In the genomic region with DNA sequence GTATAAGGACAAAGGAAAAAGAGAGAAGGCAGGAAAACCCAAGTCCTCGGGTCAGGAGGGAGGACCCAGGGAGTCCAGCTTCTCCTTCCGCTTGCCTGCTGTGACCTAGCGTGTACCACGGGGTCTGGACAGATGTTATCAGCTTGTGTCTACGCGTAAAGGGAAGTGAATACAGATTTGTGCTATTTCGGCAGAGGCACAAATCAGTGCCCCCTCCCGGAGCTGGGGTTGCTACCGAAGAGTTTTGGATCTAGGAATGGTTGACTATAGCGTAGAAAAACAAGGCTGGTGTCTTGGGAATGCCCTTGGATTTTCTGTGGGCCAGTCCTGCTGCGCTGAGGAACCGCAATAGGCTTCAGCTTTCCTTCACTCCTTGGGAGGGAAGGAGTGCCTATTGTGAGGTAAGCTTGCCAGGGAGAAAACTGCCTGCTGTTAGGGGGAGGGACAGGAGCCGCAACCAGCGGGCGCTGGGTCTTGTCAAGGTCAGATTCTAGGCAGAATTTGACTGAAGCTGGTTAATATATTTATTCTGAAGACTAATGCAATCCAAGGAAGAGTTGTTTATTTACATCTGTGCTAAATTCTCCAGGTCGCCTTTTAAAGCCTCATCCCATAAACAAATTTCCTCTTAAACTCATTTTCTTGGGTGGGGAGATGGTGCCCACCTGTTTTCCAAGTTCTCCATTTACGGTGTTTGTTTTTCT, we compare ENCODE assay signal across 8 mouse cellular contexts. TPM values are rescaled to one million over a fixed set of nuclear protein-coding genes. Genes with fewer than 3 reads are reported as not detected.
DNase-seq lines count a peak whose midpoint lies in the region; ATAC-seq and TF ChIP-seq lines count a peak whose summit lies in the region.

No protein-coding gene starts in this region.

- no peaks in the 10 kb centered on the region for H3K79me2 ChIP-seq in myocyte (ENCODE audit: control insufficient read depth, insufficient read depth)

- no peaks in the 10 kb centered on the region for H3K9me3 ChIP-seq in embryonic facial prominence, embryonic 12.5 days
- H3K9me3 ChIP-seq in heart, embryonic 11.5 days (replicated peaks; ENCODE audit: control insufficient read depth, low read length): no peaks in the 10 kb centered on the region
- no peaks in the 10 kb centered on the region for H3K9me3 ChIP-seq in liver, embryonic 14.5 days (ENCODE audit: control insufficient read depth, low read length)

- 3% methylated on average over 17 of the region's 17 CpGs for WGBS in embryonic facial prominence, embryonic 12.5 days
- 2% methylated on average over 17 of the region's 17 CpGs for WGBS in heart, embryonic 11.5 days (ENCODE audit: insufficient replicate concordance)
- 2% methylated on average over 17 of the region's 17 CpGs for WGBS in liver, embryonic 14.5 days (ENCODE audit: insufficient replicate concordance)

- peak; percentile 80; the same call in 1 of the 2 replicates for ATAC-seq in embryonic facial prominence, embryonic 12.5 days (ENCODE audit: insufficient number of reproducible peaks, insufficient read depth, low FRiP score, low TSS enrichment)
- ATAC-seq in heart, embryonic 11.5 days (replicated peaks; ENCODE audit: insufficient number of reproducible peaks, low FRiP score, low TSS enrichment): peak; percentile 74
- peak; percentile 28; the same call in 1 of the 2 replicates for ATAC-seq in liver, embryonic 14.5 days (ENCODE audit: insufficient read depth)

- TF ChIP-seq EP300 in liver, embryonic 14.5 days (IDR thresholded peaks at IDR 0.05; ENCODE audit: low read depth): no peak

- H3K27ac ChIP-seq in embryonic facial prominence, embryonic 12.5 days: peak overlapping the region; percentile 84
- H3K27ac ChIP-seq in heart, embryonic 11.5 days (ENCODE audit: low read depth, low read length): peak overlapping the region; percentile 75
- no peak overlapping the region for H3K27ac ChIP-seq in liver, embryonic 14.5 days
- H3K27ac ChIP-seq in testis, adult 2 months (ENCODE audit: control insufficient read depth, insufficient read depth, low read depth, low read length): peak overlapping the region; percentile 52; the same call in 1 of the 2 replicates

- no peaks in the 10 kb centered on the region for H3K27me3 ChIP-seq in embryonic facial prominence, embryonic 12.5 days
- no peaks in the 10 kb centered on the region for H3K27me3 ChIP-seq in heart, embryonic 11.5 days (ENCODE audit: control insufficient read depth, insufficient read depth, low read length)
- H3K27me3 ChIP-seq in liver, embryonic 14.5 days (ENCODE audit: control insufficient read depth, insufficient read depth, low read length): no peaks in the 10 kb centered on the region; the same call in 1 of the 2 replicates
- no peaks in the 10 kb centered on the region for H3K27me3 ChIP-seq in myocyte (ENCODE audit: control insufficient read depth, insufficient read depth, insufficient read length)
- H3K27me3 ChIP-seq in testis, adult 2 months (ENCODE audit: control insufficient read depth, insufficient read depth, low read length): no peaks in the 10 kb centered on the region

- 0 out of 2 replicates have a peak overlapping the region, but pooled peaks have one; percentile 19 for H3K9ac ChIP-seq in embryonic facial prominence, embryonic 12.5 days
- peak overlapping the region; percentile 64 for H3K9ac ChIP-seq in heart, embryonic 11.5 days (ENCODE audit: low read depth, low read length)
- no peak overlapping the region for H3K9ac ChIP-seq in liver, embryonic 14.5 days (replicated peaks)

- TF ChIP-seq CTCF in liver, embryonic 14.5 days (IDR thresholded peaks at IDR 0.05; ENCODE audit: low read depth): no peak
- TF ChIP-seq CTCF in testis, adult 2 months (IDR thresholded peaks at IDR 0.05; ENCODE audit: control insufficient read depth, insufficient read depth, insufficient replicate concordance, low read depth, low read length): no peak

- no peak for TF ChIP-seq POLR2A in myocyte (IDR thresholded peaks at IDR 0.05; ENCODE audit: insufficient read length, low read depth)
- no peak for TF ChIP-seq POLR2A in testis, adult 2 months (IDR thresholded peaks at IDR 0.05; ENCODE audit: control insufficient read depth, low read depth, low read length)

- peak overlapping the region; percentile 53 for H3K4me2 ChIP-seq in embryonic facial prominence, embryonic 12.5 days (replicated peaks)
- peak overlapping the region; percentile 58 for H3K4me2 ChIP-seq in heart, embryonic 11.5 days
- H3K4me2 ChIP-seq in liver, embryonic 14.5 days (ENCODE audit: low read depth): peak overlapping the region; percentile 39
- H3K4me2 ChIP-seq in myocyte (ENCODE audit: low read depth): peak overlapping the region; percentile 84

- H3K4me3 ChIP-seq in embryonic facial prominence, embryonic 12.5 days: peak overlapping the region; percentile 28
- peak overlapping the region; percentile 36 for H3K4me3 ChIP-seq in heart, embryonic 11.5 days (ENCODE audit: low read depth, low read length)
- H3K4me3 ChIP-seq in liver, embryonic 14.5 days (ENCODE audit: insufficient read depth in 1 of 2, low read depth in 2 of 2, low read length in 2 of 2): peak overlapping the region; percentile 12 to 24; a peak in 3 of 4 replicates
- peak overlapping the region; percentile 15 for H3K4me3 ChIP-seq in myocyte
- peak overlapping the region; percentile 76 for H3K4me3 ChIP-seq in testis, adult 2 months (ENCODE audit: control insufficient read depth, low read depth, low read length)

- H3ac ChIP-seq in myocyte (ENCODE audit: control insufficient read depth, insufficient read length): no peak overlapping the region

- no peaks in the 10 kb centered on the region for H3K36me3 ChIP-seq in embryonic facial prominence, embryonic 12.5 days
- H3K36me3 ChIP-seq in heart, embryonic 11.5 days (ENCODE audit: control insufficient read depth, insufficient read depth, low read length): no peaks in the 10 kb centered on the region
- no peaks in the 10 kb centered on the region for H3K36me3 ChIP-seq in liver, embryonic 14.5 days (replicated peaks; ENCODE audit: control insufficient read depth, insufficient read depth, low read depth)
- no peaks in the 10 kb centered on the region for H3K36me3 ChIP-seq in myocyte (ENCODE audit: control insufficient read depth, insufficient read depth)
- no peaks in the 10 kb centered on the region for H3K36me3 ChIP-seq in testis, adult 2 months (ENCODE audit: control insufficient read depth, insufficient read depth, low read length)

- peak; percentile 28 to 37 for DNase-seq in urinary bladder, adult 18-20 months (ENCODE audit: low spot score in 2 of 2)
- no peak for DNase-seq in urinary bladder, postnatal 10 days (ENCODE audit: low spot score)
- DNase-seq in kidney, adult 9 months: peak; percentile 59
- DNase-seq in liver, embryonic 14.5 days (ENCODE audit: low read depth in 3 of 3, low spot score in 3 of 3): no peak

- H3K4me1 ChIP-seq in embryonic facial prominence, embryonic 12.5 days: peaks cover 15% of the 10 kb centered on the region
- H3K4me1 ChIP-seq in heart, embryonic 11.5 days (ENCODE audit: control insufficient read depth, insufficient read depth, low read length): peaks cover 8% of the 10 kb centered on the region; the same call in 1 of the 2 replicates
- H3K4me1 ChIP-seq in liver, embryonic 14.5 days (replicated peaks; ENCODE audit: control insufficient read depth in 2 of 2, insufficient read depth in 2 of 2, low read length in 1 of 2): no peaks in the 10 kb centered on the region
- peaks cover 7% of the 10 kb centered on the region for H3K4me1 ChIP-seq in testis, adult 2 months (ENCODE audit: control insufficient read depth, insufficient read depth, low read length)

TF ChIP-seq in myocyte, 11 proteins besides CTCF, POLR2A, EP300 and RAD21:
- TF ChIP-seq MYOD1 (IDR thresholded peaks at IDR 0.05; ENCODE audit: control insufficient read depth in 1 of 3, insufficient read length in 2 of 3, low read depth in 2 of 3) (peak in 1 of 3 experiments; percentile 1), E2F4 (IDR thresholded peaks at IDR 0.05; ENCODE audit: insufficient read depth) (no peak), TCF12 (IDR thresholded peaks at IDR 0.05; ENCODE audit: insufficient read depth, poor library complexity, severe bottlenecking) (no peak)

RNA-seq across cellular contexts. Expression of a gene that starts 46.4 kb away (rescaled TPM):
- 50.3 and 50.9 TPM in 2 replicates for polyA plus RNA-seq in embryonic facial prominence, embryonic 12.5 days (2016; fragmentation: Nextera tagmentation; extraction: Ambion mirVana)
- 5.3 and 6.1 TPM in 2 replicates for polyA plus RNA-seq in heart, embryonic 11.5 days (2014; fragmentation: Nextera tagmentation; extraction: Ambion mirVana)
- 0.04 and 0.16 TPM in 2 replicates for polyA plus RNA-seq in liver, embryonic 14.5 days (2012; rRNA removed)
- 0.08 and 0.14 TPM in 2 replicates for polyA plus RNA-seq in liver, embryonic 14.5 days (2014; fragmentation: Nextera tagmentation; extraction: Ambion mirVana)
- polyA plus RNA-seq in myocyte (2012; fragmentation: generic; extraction: Trizol): 2.3 TPM
- polyA plus RNA-seq in testis, adult 2 months (2012; rRNA removed): 0.52 and 0.54 TPM in 2 replicates

Comparison
In these comparisons a context has a peak if more than half of its experiments do, and no peak if none do; other contexts are left out.
1. DNase-seq: peak in urinary bladder, adult 18-20 months (2 of 2) and kidney, adult 9 months (single experiment); none in urinary bladder, postnatal 10 days (single experiment) and liver, embryonic 14.5 days (0 of 3).
2. ATAC-seq: peak in every context shown above with its lines; median percentile 80 in embryonic facial prominence, embryonic 12.5 days; 74 in heart, embryonic 11.5 days; 28 in liver, embryonic 14.5 days.
3. H3K4me3 ChIP-seq: peak in every context shown above with its lines; median percentile 76 in testis, adult 2 months; 36 in heart, embryonic 11.5 days; 28 in embryonic facial prominence, embryonic 12.5 days; 18 in liver, embryonic 14.5 days; 15 in myocyte.
4. Peak in every context shown above with its lines, with median percentiles within 50 percentile points of each other: H3K4me2 ChIP-seq.